Mouse (Mus musculus) liver, adult (tissue): ENCODE results near the gene Gngt2.

Source experiments
- GATA4 ChIP-seq: IDR thresholded peaks from 2 replicates; pipeline ENCODE4 v1.6.1; 2014; ENCODE audit warnings: mild to moderate bottlenecking, low read length; ENCODE audit not compliant: insufficient replicate concordance

Gngt2 gene

GRCm38 (mm10) chr11:95833006-95833570 lies 3.9 kb upstream of the Gngt2 start:
- no peak for TF ChIP-seq GATA4

- TF ChIP-seq GATA4, result no peak
Observed at GRCm38 (mm10) chr11:95833631-95834142, 3.3 kb upstream of the Gngt2 start.

- no peak for TF ChIP-seq GATA4
Observed at GRCm38 (mm10) chr11:95834143-95834667, 2.8 kb upstream of the Gngt2 start.

- peak; percentile 97 for TF ChIP-seq GATA4
Observed at GRCm38 (mm10) chr11:95834742-95835710, 2.0 kb upstream of the Gngt2 start.

- TF ChIP-seq GATA4, result no peak
Observed at GRCm38 (mm10) chr11:95835832-95836231, 1.2 kb upstream of the Gngt2 start.

- no peak for TF ChIP-seq GATA4
Observed at GRCm38 (mm10) chr11:95836433-95836832, 583 bp upstream of the Gngt2 start.

GRCm38 (mm10) chr11:95838598-95838997 lies 1.6 kb downstream of the Gngt2 start:
- no peak for TF ChIP-seq GATA4

GRCm38 (mm10) chr11:95838999-95839868 lies 2.2 kb downstream of the Gngt2 start:
- TF ChIP-seq GATA4, result no peak

GRCm38 (mm10) chr11:95840694-95841497 lies 3.9 kb downstream of the Gngt2 start:
- no peak for TF ChIP-seq GATA4

GRCm38 (mm10) chr11:95841498-95841830 lies 4.4 kb downstream of the Gngt2 start:
- no peak for TF ChIP-seq GATA4

- no peak; the same call in 1 of the 2 replicates for TF ChIP-seq GATA4
Observed at GRCm38 (mm10) chr11:95842074-95842681, 5.2 kb downstream of the Gngt2 start, which contains the start of gene Abi3. Gene Abi3, minus strand, starts transcription at chr11:95842476.

- TF ChIP-seq GATA4, result no peak
Observed at GRCm38 (mm10) chr11:95842953-95843352, 5.9 kb downstream of the Gngt2 start.

- TF ChIP-seq GATA4, result no peak
Observed at GRCm38 (mm10) chr11:95843421-95843950, 6.5 kb downstream of the Gngt2 start.
